Mouse (Mus musculus): ENCODE data around the gene B3gat3. TPM values are rescaled to one million over a fixed set of nuclear protein-coding genes. Genes with fewer than 3 reads are reported as not detected.

The B3gat3 gene
- polyA plus RNA-seq, 1 experiment from 2014 or later, result 41.4 TPM

GRCm38 (mm10) chr19:8929224-8930088 is 9.3 kb downstream of the B3gat3 start, which contains the start of the genes Rom1 and Eml3:
TSS of gene Rom1 (minus strand) at chr19:8929356.
TSS of gene Eml3 (plus strand) at chr19:8929552.
- peaks cover 21% of the 10 kb centered on the region for H3K4me1 ChIP-seq
- H3K27ac ChIP-seq (replicated peaks), result peak within 1 kb of the TSS; percentile 82
- peak within 1 kb of the TSS; percentile 87 for H3K4me2 ChIP-seq
- no peaks in the 10 kb centered on the region for H3K27me3 ChIP-seq (replicated peaks)
- ATAC-seq (ENCODE audit: extremely low read depth, insufficient number of reproducible peaks, low FRiP score, low TSS enrichment), result peak; percentile 78
- H3K9me3 ChIP-seq, result no peaks in the 10 kb centered on the region
- peak within 1 kb of the TSS; percentile 89 for H3K4me3 ChIP-seq
- peaks cover 54% of the 10 kb centered on the region for H3K36me3 ChIP-seq
- under 1% methylated on average over 71 of the region's 74 CpGs for WGBS
- peak within 1 kb of the TSS; percentile 91 for H3K9ac ChIP-seq

GRCm38 (mm10) chr19:8930117-8930516 is 9.9 kb downstream of the B3gat3 start:
- Histone ChIP-seq H3K9me3 (no peaks in the 10 kb centered on the region), H3K36me3 (peaks cover 60% of the 10 kb centered on the region), H3K27ac (replicated peaks) (peak overlapping the region; percentile 82), H3K9ac (peak overlapping the region; percentile 91), H3K4me1 (peaks cover 21% of the 10 kb centered on the region), H3K4me3 (peak overlapping the region; percentile 89), H3K27me3 (replicated peaks) (no peaks in the 10 kb centered on the region), H3K4me2 (peak overlapping the region; percentile 87)
- ATAC-seq (ENCODE audit: extremely low read depth, insufficient number of reproducible peaks, low FRiP score, low TSS enrichment), result no peak
- 6% methylated on average over 11 of the region's 11 CpGs for WGBS

- no peak for ATAC-seq (ENCODE audit: extremely low read depth, insufficient number of reproducible peaks, low FRiP score, low TSS enrichment)
- Histone ChIP-seq H3K36me3 (peaks cover 60% of the 10 kb centered on the region), H3K4me2 (peak overlapping the region; percentile 87), H3K9ac (peak overlapping the region; percentile 91), H3K27ac (replicated peaks) (no peak overlapping the region), H3K27me3 (replicated peaks) (no peaks in the 10 kb centered on the region), H3K4me1 (peaks cover 21% of the 10 kb centered on the region), H3K4me3 (peak overlapping the region; percentile 89), H3K9me3 (no peaks in the 10 kb centered on the region)
- WGBS, result 74% methylated on average over 7 of the region's 7 CpGs
These were observed 10.6 kb downstream of the B3gat3 start for GRCm38 (mm10) chr19:8930771-8931170.

GRCm38 (mm10) chr19:8936736-8937135 is 16.6 kb downstream of the B3gat3 start:
- Histone ChIP-seq H3K9me3 (no peaks in the 10 kb centered on the region), H3K4me1 (peaks cover 9% of the 10 kb centered on the region), H3K9ac (no peak overlapping the region), H3K4me2 (no peak overlapping the region), H3K36me3 (peaks cover 69% of the 10 kb centered on the region), H3K4me3 (no peak overlapping the region), H3K27ac (replicated peaks) (no peak overlapping the region), H3K27me3 (replicated peaks) (no peaks in the 10 kb centered on the region)
- WGBS, result 78% methylated on average over 2 of the region's 2 CpGs
- ATAC-seq (ENCODE audit: extremely low read depth, insufficient number of reproducible peaks, low FRiP score, low TSS enrichment), result no peak

GRCm38 (mm10) chr19:8940526-8941133 is 20.5 kb downstream of the B3gat3 start:
- 83% methylated on average over 15 of the region's 15 CpGs for WGBS
- H3K27me3 ChIP-seq (replicated peaks), result no peaks in the 10 kb centered on the region
- H3K4me1 ChIP-seq, result peaks cover 39% of the 10 kb centered on the region
- no peak for ATAC-seq (ENCODE audit: extremely low read depth, insufficient number of reproducible peaks, low FRiP score, low TSS enrichment)
- H3K4me3 ChIP-seq, result peak overlapping the region; percentile 92
- H3K9ac ChIP-seq, result peak overlapping the region; percentile 98
- peaks cover 56% of the 10 kb centered on the region for H3K36me3 ChIP-seq
- peak overlapping the region; percentile 82 for H3K4me2 ChIP-seq
- peak overlapping the region; percentile 77; the same call in 1 of the 2 replicates for H3K27ac ChIP-seq (replicated peaks)
- H3K9me3 ChIP-seq, result no peaks in the 10 kb centered on the region

GRCm38 (mm10) chr19:8941136-8941514 is 21.0 kb downstream of the B3gat3 start:
- Histone ChIP-seq H3K27ac (replicated peaks) (peak overlapping the region; percentile 77), H3K27me3 (replicated peaks) (no peaks in the 10 kb centered on the region), H3K4me2 (peak overlapping the region; percentile 82), H3K36me3 (peaks cover 58% of the 10 kb centered on the region), H3K9ac (peak overlapping the region; percentile 98), H3K9me3 (no peaks in the 10 kb centered on the region), H3K4me1 (peaks cover 39% of the 10 kb centered on the region), H3K4me3 (peak overlapping the region; percentile 92)
- no peak for ATAC-seq (ENCODE audit: extremely low read depth, insufficient number of reproducible peaks, low FRiP score, low TSS enrichment)
- 33% methylated on average over 10 of the region's 10 CpGs for WGBS

- peak within 1 kb of the TSS; percentile 92 for H3K4me3 ChIP-seq
- H3K36me3 ChIP-seq, result peaks cover 58% of the 10 kb centered on the region
- no peaks in the 10 kb centered on the region for H3K9me3 ChIP-seq
- WGBS, result under 1% methylated on average over 64 of the region's 64 CpGs
- peak within 1 kb of the TSS; percentile 98 for H3K27ac ChIP-seq (replicated peaks)
- no peaks in the 10 kb centered on the region for H3K27me3 ChIP-seq (replicated peaks)
- peak within 1 kb of the TSS; percentile 82 for H3K4me2 ChIP-seq
- peak; percentile 78 for ATAC-seq (ENCODE audit: extremely low read depth, insufficient number of reproducible peaks, low FRiP score, low TSS enrichment)
- H3K4me1 ChIP-seq, result peaks cover 39% of the 10 kb centered on the region
- peak within 1 kb of the TSS; percentile 98 for H3K9ac ChIP-seq
These were observed 21.5 kb downstream of the B3gat3 start, which contains the start of gene Mta2 for GRCm38 (mm10) chr19:8941515-8942217. TSS of gene Mta2 (plus strand) at chr19:8941875.

GRCm38 (mm10) chr19:8942276-8942964 is 22.2 kb downstream of the B3gat3 start:
- H3K4me2 ChIP-seq, result peak overlapping the region; percentile 82
- ATAC-seq (ENCODE audit: extremely low read depth, insufficient number of reproducible peaks, low FRiP score, low TSS enrichment), result peak; percentile 20; the same call in 1 of the 2 replicates
- peak overlapping the region; percentile 98 for H3K27ac ChIP-seq (replicated peaks)
- no peaks in the 10 kb centered on the region for H3K27me3 ChIP-seq (replicated peaks)
- H3K9me3 ChIP-seq, result no peaks in the 10 kb centered on the region
- peaks cover 39% of the 10 kb centered on the region for H3K4me1 ChIP-seq
- H3K9ac ChIP-seq, result peak overlapping the region; percentile 98
- under 1% methylated on average over 46 of the region's 46 CpGs for WGBS
- peaks cover 58% of the 10 kb centered on the region for H3K36me3 ChIP-seq
- peak overlapping the region; percentile 92 for H3K4me3 ChIP-seq

GRCm38 (mm10) chr19:8943047-8943446 is 22.9 kb downstream of the B3gat3 start:
- H3K9me3 ChIP-seq, result no peaks in the 10 kb centered on the region
- peaks cover 59% of the 10 kb centered on the region for H3K36me3 ChIP-seq
- WGBS, result 60% methylated on average over 2 of the region's 2 CpGs
- peak overlapping the region; percentile 98 for H3K9ac ChIP-seq
- H3K27me3 ChIP-seq (replicated peaks), result no peaks in the 10 kb centered on the region
- no peak for ATAC-seq (ENCODE audit: extremely low read depth, insufficient number of reproducible peaks, low FRiP score, low TSS enrichment)
- H3K4me2 ChIP-seq, result peak overlapping the region; percentile 82
- H3K27ac ChIP-seq (replicated peaks), result peak overlapping the region; percentile 98; the same call in 1 of the 2 replicates
- H3K4me1 ChIP-seq, result peaks cover 39% of the 10 kb centered on the region
- H3K4me3 ChIP-seq, result peak overlapping the region; percentile 92

GRCm38 (mm10) chr19:8944062-8944461 is 23.9 kb downstream of the B3gat3 start:
- H3K4me3 ChIP-seq, result peak overlapping the region; percentile 92
- H3K4me2 ChIP-seq, result peak overlapping the region; percentile 82
- H3K4me1 ChIP-seq, result peaks cover 39% of the 10 kb centered on the region
- H3K9ac ChIP-seq, result peak overlapping the region; percentile 98
- peak overlapping the region; percentile 46 for H3K27ac ChIP-seq (replicated peaks)
- no peak for ATAC-seq (ENCODE audit: extremely low read depth, insufficient number of reproducible peaks, low FRiP score, low TSS enrichment)
- no peaks in the 10 kb centered on the region for H3K9me3 ChIP-seq
- H3K36me3 ChIP-seq, result peaks cover 59% of the 10 kb centered on the region
- 36% methylated on average over 5 of the region's 5 CpGs for WGBS
- H3K27me3 ChIP-seq (replicated peaks), result no peaks in the 10 kb centered on the region
